Mouse (Mus musculus) layer of hippocampus, adult 11-12 months (tissue): ENCODE results near the gene Skint10.

Source experiments
- DNase-seq: peaks from one replicate; pipeline ENCODE4 v3.0.0; 2022; ENCODE audit warnings: low spot score

The Skint10 gene

DNA sequence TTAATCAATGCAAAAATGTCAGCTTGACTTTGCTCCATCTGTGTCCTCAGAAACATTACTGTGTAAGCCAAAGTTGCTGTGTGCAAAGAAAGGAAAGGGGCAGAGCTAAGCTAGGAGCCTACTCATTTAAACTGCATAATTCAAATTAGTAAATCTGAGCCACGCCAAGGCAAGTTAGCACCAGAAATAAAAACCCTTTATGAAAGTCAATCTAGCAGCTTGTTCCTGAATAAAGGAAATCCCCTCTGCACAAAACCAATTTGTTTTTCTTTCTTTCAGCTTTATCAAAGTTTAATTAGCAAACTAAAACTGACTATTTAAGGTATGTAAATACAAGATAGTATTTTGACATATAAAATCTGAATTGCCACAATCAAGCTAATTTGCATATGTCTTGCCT is at the start of gene Skint10:
TSS of gene Skint10 (minus strand) at position 101 of the 400 bp plus-strand sequence.
- no peak for DNase-seq

DNA sequence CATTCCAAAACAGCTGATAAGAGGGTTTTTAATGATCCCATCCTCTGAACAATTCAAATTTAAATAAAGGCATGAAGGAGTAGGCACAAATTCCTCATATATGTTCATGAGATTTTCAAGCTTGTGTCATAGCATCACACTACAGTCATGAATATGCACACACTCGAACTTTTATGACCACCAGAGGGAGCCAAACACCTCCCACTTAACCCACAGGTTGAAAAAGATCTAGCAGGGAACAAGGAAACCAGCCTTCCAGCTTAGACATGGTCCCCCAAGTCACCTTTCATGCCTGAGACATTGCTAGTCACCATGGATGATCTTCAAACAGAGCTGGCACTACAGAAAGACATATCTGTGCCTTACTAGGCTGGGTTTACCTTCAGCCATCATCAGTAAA is 16.0 kb upstream of the Skint10 start:
- DNase-seq = peak; percentile 2
